Comparison of ENCODE assay signal across 10 mouse cellular contexts in genomic region chr11:120618619-120619535, GRCm38 (mm10). TPM values are rescaled to one million over a fixed set of nuclear protein-coding genes. Genes with fewer than 3 reads are reported as not detected.
DNase-seq lines count a peak whose midpoint lies in the region; ATAC-seq and TF ChIP-seq lines count a peak whose summit lies in the region.
"Had no signal": no experiment of that assay in that cellular context is flagged by ENCODE, and none has a peak within 500 bp of the region (broad histone marks: within the 10 kb centered on the region; RNA-seq: fewer than 3 reads in every experiment).

No protein-coding gene starts in this region.

- TF ChIP-seq EP300 in heart, adult 2 months (IDR thresholded peaks at IDR 0.05; ENCODE audit: insufficient read depth, low read depth, low read length), result no peak

- H3K9ac ChIP-seq in heart, adult 2 months (ENCODE audit: low read depth, low read length), result no peak overlapping the region
- H3K9ac ChIP-seq in liver, embryonic 12.5 days, result 0 out of 2 replicates have a peak overlapping the region, but pooled peaks have one; percentile 81

- no peak for ATAC-seq in liver, embryonic 12.5 days

- no peaks in the 10 kb centered on the region for H3K9me3 ChIP-seq in heart, embryonic 10.5 days
- no peaks in the 10 kb centered on the region for H3K9me3 ChIP-seq in E14TG2a.4 (ENCODE audit: low read length)
- H3K9me3 ChIP-seq in embryonic facial prominence, embryonic 10.5 days, result no peaks in the 10 kb centered on the region
- H3K9me3 ChIP-seq in liver, embryonic 12.5 days (replicated peaks), result no peaks in the 10 kb centered on the region

- TF ChIP-seq CTCF in heart, adult 2 months (IDR thresholded peaks at IDR 0.05), result no peak
- no peak for TF ChIP-seq CTCF in E14TG2a.4 (conservative IDR thresholded peaks at IDR 0.05; ENCODE audit: low read length)

- H3K4me2 ChIP-seq in liver, embryonic 12.5 days, result peak overlapping the region; percentile 77

- peak overlapping the region; percentile 89 for H3K27ac ChIP-seq in heart, embryonic 10.5 days
- H3K27ac ChIP-seq in heart, adult 2 months, result no peak overlapping the region
- H3K27ac ChIP-seq in embryonic facial prominence, embryonic 10.5 days (replicated peaks), result peak overlapping the region; percentile 83
- H3K27ac ChIP-seq in liver, embryonic 12.5 days, result peak overlapping the region; percentile 83

- H3K27me3 ChIP-seq in heart, embryonic 10.5 days (ENCODE audit: insufficient read depth, poor library complexity, severe bottlenecking), result no peaks in the 10 kb centered on the region
- H3K27me3 ChIP-seq in heart, adult 2 months (ENCODE audit: control insufficient read depth, insufficient read depth, low read length), result no peaks in the 10 kb centered on the region
- no peaks in the 10 kb centered on the region for H3K27me3 ChIP-seq in E14TG2a.4 (ENCODE audit: insufficient read depth, low read length)
- no peaks in the 10 kb centered on the region for H3K27me3 ChIP-seq in embryonic facial prominence, embryonic 10.5 days (replicated peaks; ENCODE audit: low read depth, poor library complexity, severe bottlenecking)
- H3K27me3 ChIP-seq in liver, embryonic 12.5 days (replicated peaks), result no peaks in the 10 kb centered on the region

- 90% methylated on average over 25 of the region's 25 CpGs for WGBS in heart, embryonic 10.5 days
- 94% methylated on average over 25 of the region's 25 CpGs for WGBS in heart, adult 2 months
- WGBS in embryonic facial prominence, embryonic 10.5 days, result 94% methylated on average over 25 of the region's 25 CpGs
- 89% methylated on average over 25 of the region's 25 CpGs for WGBS in liver, embryonic 12.5 days (ENCODE audit: insufficient replicate concordance)

- H3K79me2 ChIP-seq in heart, adult 2 months (replicated peaks; ENCODE audit: control insufficient read depth, insufficient read depth, low read length), result no peaks in the 10 kb centered on the region

- intact Hi-C loops in heart, adult 2 months (cut with DNase I), result no loop called here

- H3K4me1 ChIP-seq in heart, embryonic 10.5 days, result peaks cover 27% of the 10 kb centered on the region
- peaks cover 3% of the 10 kb centered on the region for H3K4me1 ChIP-seq in heart, adult 2 months (ENCODE audit: control insufficient read depth, insufficient read depth, low read length)
- H3K4me1 ChIP-seq in E14TG2a.4 (replicated peaks; ENCODE audit: low read depth, low read length), result peaks cover 80% of the 10 kb centered on the region
- H3K4me1 ChIP-seq in embryonic facial prominence, embryonic 10.5 days, result peaks cover 33% of the 10 kb centered on the region
- H3K4me1 ChIP-seq in liver, embryonic 12.5 days, result peaks cover 52% of the 10 kb centered on the region

- TF ChIP-seq POLR2A in heart, adult 2 months (IDR thresholded peaks at IDR 0.05; ENCODE audit: insufficient read depth, low read depth, low read length), result no peak

- peak overlapping the region; percentile 79; the same call in 1 of the 2 replicates for H3K4me3 ChIP-seq in heart, embryonic 10.5 days
- H3K4me3 ChIP-seq in heart, adult 2 months, result no peak overlapping the region
- H3K4me3 ChIP-seq in E14TG2a.4 (replicated peaks; ENCODE audit: low read length), result peak overlapping the region; percentile 95
- H3K4me3 ChIP-seq in embryonic facial prominence, embryonic 10.5 days, result peak overlapping the region; percentile 79
- no peak overlapping the region for H3K4me3 ChIP-seq in liver, embryonic 12.5 days

- DNase-seq in heart, embryonic 10.5 days (ENCODE audit: low spot score), result no peak
- no peak for DNase-seq in heart, adult 2 months
- DNase-seq in embryonic facial prominence, embryonic 10.5 days (ENCODE audit: low spot score), result no peak
- DNase-seq in spleen, adult 12 weeks (ENCODE audit: low spot score), result no peak
- no peak for DNase-seq in right cerebral cortex, postnatal 25 days
- no peak for DNase-seq in frontal cortex, postnatal 25 days (ENCODE audit: low spot score in 2 of 2)

- peaks cover 71% of the 10 kb centered on the region for H3K36me3 ChIP-seq in heart, embryonic 10.5 days
- no peaks in the 10 kb centered on the region for H3K36me3 ChIP-seq in heart, adult 2 months (ENCODE audit: control insufficient read depth, insufficient read depth, low read length)
- H3K36me3 ChIP-seq in E14TG2a.4 (ENCODE audit: insufficient read depth, low read length), result peaks cover 78% of the 10 kb centered on the region
- H3K36me3 ChIP-seq in embryonic facial prominence, embryonic 10.5 days (replicated peaks), result peaks cover 76% of the 10 kb centered on the region
- H3K36me3 ChIP-seq in liver, embryonic 12.5 days, result peaks cover 78% of the 10 kb centered on the region

RNA-seq across cellular contexts. Expression of gene Pcyt2, which starts 1.1 kb away (rescaled TPM):
- polyA plus RNA-seq in heart, embryonic 10.5 days (2016; fragmentation: Nextera tagmentation; extraction: Ambion mirVana), result 119 and 130 TPM in 2 replicates
- 10 to 100 TPM; 51.8 to 55.6 TPM for total RNA-seq in heart, adult 2 months (2021)
- 111 and 125 TPM in 2 replicates for polyA plus RNA-seq in heart, adult 2 months (2012; rRNA removed)
- 142 and 145 TPM in 2 replicates for polyA plus RNA-seq in embryonic facial prominence, embryonic 10.5 days (2016; fragmentation: Nextera tagmentation; extraction: Ambion mirVana)
- 135 and 142 TPM in 2 replicates for polyA plus RNA-seq in liver, embryonic 12.5 days (2016; fragmentation: Nextera tagmentation; extraction: Ambion mirVana)

RNA-seq across cellular contexts. Expression of gene Sirt7, which starts 6.2 kb away (rescaled TPM):
- 25.6 and 29.5 TPM in 2 replicates for polyA plus RNA-seq in heart, embryonic 10.5 days (2016; fragmentation: Nextera tagmentation; extraction: Ambion mirVana)
- 1 to 10 TPM; 7.0 to 7.4 TPM for total RNA-seq in heart, adult 2 months (2021)
- 23.7 and 25.9 TPM in 2 replicates for polyA plus RNA-seq in heart, adult 2 months (2012; rRNA removed)
- polyA plus RNA-seq in embryonic facial prominence, embryonic 10.5 days (2016; fragmentation: Nextera tagmentation; extraction: Ambion mirVana), result 27.7 and 29.5 TPM in 2 replicates
- polyA plus RNA-seq in liver, embryonic 12.5 days (2016; fragmentation: Nextera tagmentation; extraction: Ambion mirVana), result 43.1 and 45.3 TPM in 2 replicates

RNA-seq across cellular contexts. Expression of gene Npb, which starts 10.6 kb away (rescaled TPM):
- polyA plus RNA-seq in heart, embryonic 10.5 days (2016; fragmentation: Nextera tagmentation; extraction: Ambion mirVana), result 4.8 and 7.0 TPM in 2 replicates
- total RNA-seq in heart, adult 2 months (2021), result not detected
- not detected in 2 replicates for polyA plus RNA-seq in heart, adult 2 months (2012; rRNA removed)
- polyA plus RNA-seq in embryonic facial prominence, embryonic 10.5 days (2016; fragmentation: Nextera tagmentation; extraction: Ambion mirVana), result not detected in 2 replicates
- polyA plus RNA-seq in liver, embryonic 12.5 days (2016; fragmentation: Nextera tagmentation; extraction: Ambion mirVana), result 5.0 and 6.6 TPM in 2 replicates
- total RNA-seq: granulocyte monocyte progenitor cell, adult 5-6 weeks; neutrophil, adult 5-6 weeks had no signal

RNA-seq across cellular contexts. Expression of gene Mafg, which starts 14.5 kb away (rescaled TPM):
- 22.7 and 28.2 TPM in 2 replicates for polyA plus RNA-seq in heart, embryonic 10.5 days (2016; fragmentation: Nextera tagmentation; extraction: Ambion mirVana)
- 10 to 100 TPM; 35.7 to 45.2 TPM for total RNA-seq in heart, adult 2 months (2021)
- polyA plus RNA-seq in heart, adult 2 months (2012; rRNA removed), result 32.8 and 37.2 TPM in 2 replicates
- polyA plus RNA-seq in embryonic facial prominence, embryonic 10.5 days (2016; fragmentation: Nextera tagmentation; extraction: Ambion mirVana), result 24.2 and 25.1 TPM in 2 replicates
- 53.4 and 58.3 TPM in 2 replicates for polyA plus RNA-seq in liver, embryonic 12.5 days (2016; fragmentation: Nextera tagmentation; extraction: Ambion mirVana)

RNA-seq across cellular contexts. Expression of gene Anapc11, which starts 20.7 kb away (rescaled TPM):
- polyA plus RNA-seq in heart, embryonic 10.5 days (2016; fragmentation: Nextera tagmentation; extraction: Ambion mirVana), result 186 and 201 TPM in 2 replicates
- total RNA-seq in heart, adult 2 months (2021), result 10 to 100 TPM; 79.9 to 89.0 TPM
- 87.8 and 105 TPM in 2 replicates for polyA plus RNA-seq in heart, adult 2 months (2012; rRNA removed)
- 192 and 198 TPM in 2 replicates for polyA plus RNA-seq in embryonic facial prominence, embryonic 10.5 days (2016; fragmentation: Nextera tagmentation; extraction: Ambion mirVana)
- polyA plus RNA-seq in liver, embryonic 12.5 days (2016; fragmentation: Nextera tagmentation; extraction: Ambion mirVana), result 118 and 120 TPM in 2 replicates

Comparison
In these comparisons a context has a peak if more than half of its experiments do, and no peak if none do; other contexts are left out.
1. H3K4me3 ChIP-seq: peak in heart, embryonic 10.5 days (single experiment), E14TG2a.4 (single experiment) and embryonic facial prominence, embryonic 10.5 days (single experiment); none in heart, adult 2 months (single experiment) and liver, embryonic 12.5 days (single experiment).